Mouse (Mus musculus) spleen, adult 2 months (tissue): ENCODE data around the gene Iqck.

ENCODE experiments used
- CTCF ChIP-seq: fragments of 200-500 bp; IDR thresholded peaks from 2 replicates; pipeline ENCODE4 v1.5.1; 2011; ENCODE audit warnings: mild to moderate bottlenecking, inconsistent platforms; ENCODE audit not compliant: insufficient read depth, insufficient read length, insufficient replicate concordance; ENCODE audit errors: extremely low read depth
- POLR2A ChIP-seq: fragments of 200-500 bp; IDR thresholded peaks from 2 replicates; pipeline ENCODE4 v1.6.1; 2011; ENCODE audit warnings: low read depth, low read length, inconsistent platforms

DNA sequence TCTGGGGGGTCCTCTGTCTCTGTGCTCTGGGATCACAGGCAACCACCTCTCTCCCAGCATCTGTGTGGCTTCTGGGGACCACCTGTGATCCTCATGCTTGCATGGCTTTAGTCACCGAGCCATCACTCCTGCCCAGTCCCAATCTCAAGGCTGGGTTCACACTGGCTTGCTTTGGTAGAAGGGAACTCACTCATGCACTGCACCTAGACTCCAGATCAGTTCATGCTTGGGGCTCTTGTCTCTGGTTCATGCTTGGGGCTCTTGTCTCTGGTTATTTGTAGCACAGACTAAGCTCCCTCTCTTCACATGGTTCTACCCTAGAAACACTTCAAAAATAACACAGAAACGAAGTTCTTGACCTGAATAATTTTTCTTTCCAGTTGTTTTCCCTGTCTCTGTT lies 44.5 kb downstream of the Iqck start:
- TF ChIP-seq CTCF (no peak), POLR2A (no peak)
